Mouse (Mus musculus) neural tube, embryonic 12.5 days (tissue): ENCODE results near the gene Ptk6. TPM values are rescaled to one million over a fixed set of nuclear protein-coding genes. Genes with fewer than 3 reads are reported as not detected.

Experiments used
- ATAC-seq: fragments of 200-750 bp; cut with Nextera tagmentation; 2 replicates; pipeline ENCODE4 v1.8.0; 2017; ENCODE audit warnings: low read depth, mild to moderate bottlenecking, moderate TSS enrichment, moderate library complexity; ENCODE audit not compliant: low FRiP score
- H3K27ac ChIP-seq: fragments of 300-500 bp; sonication (generic); 2 replicates; pipeline ENCODE4 v1.5.1; 2016
- H3K27me3 ChIP-seq: fragments of 300-500 bp; sonication (generic); replicated peaks from 2 replicates; pipeline ENCODE4 v1.6.1; 2016; ENCODE audit warnings: mild to moderate bottlenecking
- H3K36me3 ChIP-seq: fragments of 300-500 bp; sonication (generic); 2 replicates; pipeline ENCODE4 v1.6.1; 2016; ENCODE audit warnings: mild to moderate bottlenecking
- H3K4me1 ChIP-seq: fragments of 300-500 bp; sonication (generic); 2 replicates; pipeline ENCODE4 v1.6.1; 2016
- H3K4me2 ChIP-seq: fragments of 300-500 bp; sonication (generic); replicated peaks from 2 replicates; pipeline ENCODE4 v1.6.1; 2016; ENCODE audit warnings: mild to moderate bottlenecking
- H3K4me3 ChIP-seq: fragments of 300-500 bp; sonication (generic); 2 replicates; pipeline ENCODE4 v1.5.1; 2016
- H3K9ac ChIP-seq: fragments of 300-500 bp; sonication (generic); 2 replicates; pipeline ENCODE4 v1.6.1; 2016; ENCODE audit warnings: mild to moderate bottlenecking
- H3K9me3 ChIP-seq: fragments of 300-500 bp; sonication (generic); 2 replicates; pipeline ENCODE4 v1.6.1; 2016; ENCODE audit warnings: mild to moderate bottlenecking
- whole genome bisulfite sequencing: fragments of 180-500 bp; shearing (Covaris S2); methylation state at CpG from one replicate; pipeline ENCODE4 v1.1.7; 2016; 5-methylcytosine and 5-hydroxymethylcytosine counted together
- polyA plus RNA-seq: library from polyadenylated mRNA; unstranded; fragments of >200 nt; fragmentation: Nextera tagmentation; extraction: Ambion mirVana; gene quantifications from 2 replicates; pipeline ENCODE4 v1.2.1, GENCODE M21; 2016

Ptk6 gene
- polyA plus RNA-seq, 1 experiment from 2014 or later, result not detected

GRCm38 (mm10) chr2:181144675-181145074 is 57.9 kb downstream of the Ptk6 start:
- Histone ChIP-seq H3K4me3 (no peak overlapping the region), H3K27ac (no peak overlapping the region), H3K36me3 (no peaks in the 10 kb centered on the region), H3K4me1 (peaks cover 15% of the 10 kb centered on the region), H3K9ac (no peak overlapping the region), H3K4me2 (no peak overlapping the region), H3K27me3 (peaks cover 36% of the 10 kb centered on the region), H3K9me3 (no peaks in the 10 kb centered on the region)
- WGBS, result 92% methylated on average over 2 of the region's 2 CpGs
- no peak for ATAC-seq

Other genes with a start within 250 kb of the Ptk6 start
- gene Nkain4, start 248.1 kb downstream of the Ptk6 start, polyA plus RNA-seq, result 90.6 and 92.9 TPM in 2 replicates
- 95.1 and 101 TPM in 2 replicates for gene Arfgap1, start 235.6 kb downstream of the Ptk6 start, polyA plus RNA-seq
- gene Col20a1, start 216.3 kb downstream of the Ptk6 start, polyA plus RNA-seq, result 1.8 TPM in 2 replicates
- gene Chrna4, start 159.2 kb downstream of the Ptk6 start, polyA plus RNA-seq, result 61.7 and 65.1 TPM in 2 replicates
- 39.0 and 41.6 TPM in 2 replicates for gene Kcnq2, start 67.5 kb downstream of the Ptk6 start, polyA plus RNA-seq
- 2.8 and 3.4 TPM in 2 replicates for gene Eef1a2, start 45.8 kb downstream of the Ptk6 start, polyA plus RNA-seq
- gene Ppdpf, start 15.5 kb downstream of the Ptk6 start, polyA plus RNA-seq, result 424 and 444 TPM in 2 replicates
- 0.11 and 0.18 TPM in 2 replicates for gene Srms, start 10.4 kb upstream of the Ptk6 start, polyA plus RNA-seq
- not detected in 2 replicates for gene Fndc11, start 17.2 kb upstream of the Ptk6 start, polyA plus RNA-seq
- 0.43 and 0.70 TPM in 2 replicates for gene Helz2, start 39.2 kb upstream of the Ptk6 start, polyA plus RNA-seq
- gene Gmeb2, start 85.2 kb upstream of the Ptk6 start, polyA plus RNA-seq, result 20.6 and 21.4 TPM in 2 replicates
- 649 and 671 TPM in 2 replicates for gene Stmn3, start 111.7 kb upstream of the Ptk6 start, polyA plus RNA-seq
- gene Rtel1, start 117.0 kb upstream of the Ptk6 start, polyA plus RNA-seq, result 41.1 and 49.0 TPM in 2 replicates
- 69.8 and 74.4 TPM in 2 replicates for gene Zgpat, start 162.1 kb upstream of the Ptk6 start, polyA plus RNA-seq
- 79.6 and 82.7 TPM in 2 replicates for gene Arfrp1, start 162.6 kb upstream of the Ptk6 start, polyA plus RNA-seq
- 36.8 and 41.8 TPM in 2 replicates for gene Lime1, start 177.3 kb upstream of the Ptk6 start, polyA plus RNA-seq